Mouse (Mus musculus) embryonic facial prominence, embryonic 11.5 days (tissue): ENCODE data around the gene Pde2a. TPM values are rescaled to one million over a fixed set of nuclear protein-coding genes. Genes with fewer than 3 reads are reported as not detected.

ENCODE experiments used
- ATAC-seq: fragments of 200-750 bp; cut with Nextera tagmentation; replicated peaks from 2 replicates; pipeline ENCODE4 v1.8.0; 2017; ENCODE audit warnings: low read depth; ENCODE audit not compliant: insufficient number of reproducible peaks, low FRiP score, low TSS enrichment
- DNase-seq: peaks from one replicate; pipeline ENCODE4 v3.0.0-alpha.2; 2015; ENCODE audit warnings: low spot score
- H3K27ac ChIP-seq: fragments of 300-500 bp; sonication (generic); replicated peaks from 2 replicates; pipeline ENCODE4 v1.5.1; 2014; ENCODE audit warnings: mild to moderate bottlenecking, low read depth, low read length, control low read depth
- H3K27me3 ChIP-seq: fragments of 300-500 bp; sonication (generic); 2 replicates; pipeline ENCODE4 v1.6.1; 2014; ENCODE audit warnings: mild to moderate bottlenecking, low read length, moderate library complexity, mixed read lengths; ENCODE audit not compliant: control insufficient read depth, insufficient read depth
- H3K36me3 ChIP-seq: fragments of 300-500 bp; sonication (generic); replicated peaks from 2 replicates; pipeline ENCODE4 v1.6.1; 2014; ENCODE audit warnings: low read depth, mild to moderate bottlenecking, low read length, moderate library complexity, mixed read lengths; ENCODE audit not compliant: control insufficient read depth, insufficient read depth
- H3K4me1 ChIP-seq: fragments of 300-500 bp; sonication (generic); 2 replicates; pipeline ENCODE4 v1.6.1; 2014; ENCODE audit warnings: low read length, mixed read lengths; ENCODE audit not compliant: control insufficient read depth, insufficient read depth
- H3K4me2 ChIP-seq: fragments of 300-500 bp; sonication (generic); 2 replicates; pipeline ENCODE4 v1.6.1; 2014; ENCODE audit warnings: low read depth, mild to moderate bottlenecking, control low read depth, low read length, moderate library complexity
- H3K4me3 ChIP-seq: fragments of 300-500 bp; sonication (generic); 2 replicates; pipeline ENCODE4 v1.5.1; 2014; ENCODE audit warnings: low read depth, low read length, control low read depth
- H3K9ac ChIP-seq: fragments of 300-500 bp; sonication (generic); replicated peaks from 2 replicates; pipeline ENCODE4 v1.6.1; 2014; ENCODE audit warnings: mild to moderate bottlenecking, control low read depth, low read length
- H3K9me3 ChIP-seq: fragments of 300-500 bp; sonication (generic); replicated peaks from 2 replicates; pipeline ENCODE4 v1.6.1; 2016; ENCODE audit warnings: mild to moderate bottlenecking, low read length, inconsistent platforms, mixed read lengths; ENCODE audit not compliant: control insufficient read depth
- WGBS: fragments of 180-500 bp; shearing (Covaris S2); extraction: QIAGEN DNeasy Blood & Tissue Kit; methylation state at CpG from one replicate; pipeline ENCODE4 v1.1.7; 2014; 5-methylcytosine and 5-hydroxymethylcytosine counted together
- polyA plus RNA-seq: library from polyadenylated mRNA; unstranded; fragments of >200 nt; fragmentation: Nextera tagmentation; extraction: Ambion mirVana; gene quantifications from 2 replicates; pipeline ENCODE4 v1.2.1, GENCODE M21; 2014

The Pde2a gene
- polyA plus RNA-seq, 1 experiment from 2014 or later: 10.6 TPM

- no peak overlapping the region for H3K4me3 ChIP-seq
- DNase-seq: no peak
- H3K27ac ChIP-seq: no peak overlapping the region
- no peaks in the 10 kb centered on the region for H3K4me1 ChIP-seq
- 51% methylated on average over 6 of the region's 6 CpGs for WGBS
- no peak for ATAC-seq
- H3K4me2 ChIP-seq: no peak overlapping the region
- H3K9me3 ChIP-seq: no peaks in the 10 kb centered on the region
- H3K36me3 ChIP-seq: no peaks in the 10 kb centered on the region
- no peaks in the 10 kb centered on the region for H3K27me3 ChIP-seq
- no peak overlapping the region for H3K9ac ChIP-seq
Observed at GRCm38 (mm10) chr7:101515295-101515694, 93.8 kb downstream of the Pde2a start.

GRCm38 (mm10) chr7:101516460-101516859, 95.0 kb downstream of the Pde2a start:
- DNase-seq: no peak
- Histone ChIP-seq H3K4me2 (no peak overlapping the region), H3K27me3 (no peaks in the 10 kb centered on the region), H3K9me3 (no peaks in the 10 kb centered on the region), H3K4me1 (no peaks in the 10 kb centered on the region), H3K9ac (no peak overlapping the region), H3K36me3 (no peaks in the 10 kb centered on the region), H3K4me3 (no peak overlapping the region), H3K27ac (no peak overlapping the region)
- no peak for ATAC-seq
- WGBS: 63% methylated on average over 6 of the region's 6 CpGs

GRCm38 (mm10) chr7:101521696-101522095, 100.2 kb downstream of the Pde2a start:
- Histone ChIP-seq H3K4me3 (no peak overlapping the region), H3K27ac (no peak overlapping the region), H3K36me3 (no peaks in the 10 kb centered on the region), H3K9me3 (no peaks in the 10 kb centered on the region), H3K4me2 (no peak overlapping the region), H3K9ac (no peak overlapping the region), H3K4me1 (no peaks in the 10 kb centered on the region), H3K27me3 (no peaks in the 10 kb centered on the region)
- no peak for DNase-seq
- WGBS: 73% methylated on average over 1 of the region's 1 CpGs
- no peak for ATAC-seq

- Histone ChIP-seq H3K27ac (no peak overlapping the region), H3K4me3 (no peak overlapping the region), H3K4me2 (no peak overlapping the region), H3K27me3 (no peaks in the 10 kb centered on the region), H3K4me1 (no peaks in the 10 kb centered on the region), H3K9me3 (no peaks in the 10 kb centered on the region), H3K36me3 (no peaks in the 10 kb centered on the region), H3K9ac (no peak overlapping the region)
- WGBS: 66% methylated on average over 2 of the region's 2 CpGs
- ATAC-seq: 0 out of 2 replicates have a peak, but pooled peaks have one; percentile 59
- DNase-seq: no peak
Observed at GRCm38 (mm10) chr7:101523205-101523604, 101.7 kb downstream of the Pde2a start.

GRCm38 (mm10) chr7:101526484-101526883, 105.0 kb downstream of the Pde2a start:
- H3K4me1 ChIP-seq: no peaks in the 10 kb centered on the region
- no peak overlapping the region for H3K27ac ChIP-seq
- H3K4me2 ChIP-seq: no peak overlapping the region
- H3K9ac ChIP-seq: no peak overlapping the region
- ATAC-seq: no peak
- no peaks in the 10 kb centered on the region for H3K9me3 ChIP-seq
- H3K4me3 ChIP-seq: no peak overlapping the region
- no peak for DNase-seq
- H3K27me3 ChIP-seq: no peaks in the 10 kb centered on the region
- WGBS: 70% methylated on average over 7 of the region's 7 CpGs
- H3K36me3 ChIP-seq: no peaks in the 10 kb centered on the region

- no peak overlapping the region for H3K9ac ChIP-seq
- ATAC-seq (no peak), DNase-seq (no peak)
- no peak overlapping the region for H3K27ac ChIP-seq
- WGBS: 22% methylated on average over 5 of the region's 5 CpGs
- no peaks in the 10 kb centered on the region for H3K36me3 ChIP-seq
- no peaks in the 10 kb centered on the region for H3K27me3 ChIP-seq
- H3K9me3 ChIP-seq: no peaks in the 10 kb centered on the region
- H3K4me1 ChIP-seq: no peaks in the 10 kb centered on the region
- no peak overlapping the region for H3K4me2 ChIP-seq
- no peak overlapping the region for H3K4me3 ChIP-seq
Observed at GRCm38 (mm10) chr7:101534428-101534827, 112.9 kb downstream of the Pde2a start.

GRCm38 (mm10) chr7:101535102-101535501, 113.6 kb downstream of the Pde2a start:
- no peaks in the 10 kb centered on the region for H3K4me1 ChIP-seq
- H3K27me3 ChIP-seq: no peaks in the 10 kb centered on the region
- ATAC-seq (no peak), DNase-seq (no peak)
- no peaks in the 10 kb centered on the region for H3K9me3 ChIP-seq
- 77% methylated on average over 10 of the region's 10 CpGs for WGBS
- H3K36me3 ChIP-seq: no peaks in the 10 kb centered on the region
- no peak overlapping the region for H3K4me3 ChIP-seq
- no peak overlapping the region for H3K4me2 ChIP-seq
- no peak overlapping the region for H3K9ac ChIP-seq
- no peak overlapping the region for H3K27ac ChIP-seq

GRCm38 (mm10) chr7:101535517-101535916, 114.0 kb downstream of the Pde2a start:
- no peak overlapping the region for H3K4me3 ChIP-seq
- no peaks in the 10 kb centered on the region for H3K9me3 ChIP-seq
- 77% methylated on average over 5 of the region's 5 CpGs for WGBS
- ATAC-seq: no peak
- DNase-seq: no peak
- H3K4me1 ChIP-seq: no peaks in the 10 kb centered on the region
- no peak overlapping the region for H3K27ac ChIP-seq
- no peaks in the 10 kb centered on the region for H3K36me3 ChIP-seq
- H3K4me2 ChIP-seq: no peak overlapping the region
- H3K9ac ChIP-seq: no peak overlapping the region
- no peaks in the 10 kb centered on the region for H3K27me3 ChIP-seq
